Mouse (Mus musculus) lung, embryonic 16.5 days (tissue): ENCODE measurements around the gene Fuom. TPM values are rescaled to one million over a fixed set of nuclear protein-coding genes. Genes with fewer than 3 reads are reported as not detected.

ENCODE experiments used
- ATAC-seq: fragments of 200-750 bp; cut with Nextera tagmentation; 2 replicates; pipeline ENCODE4 v1.8.0; 2017; ENCODE audit warnings: low read depth, mild to moderate bottlenecking, moderate library complexity
- H3K27ac ChIP-seq: fragments of 300-500 bp; sonication (generic); 2 replicates; pipeline ENCODE4 v1.5.1; 2014; ENCODE audit warnings: mild to moderate bottlenecking, control low read depth, low read length
- H3K27me3 ChIP-seq: fragments of 300-500 bp; sonication (generic); 2 replicates; pipeline ENCODE4 v1.6.1; 2014; ENCODE audit warnings: low read depth, low read length, mixed read lengths; ENCODE audit not compliant: control insufficient read depth, insufficient read depth
- H3K36me3 ChIP-seq: fragments of 300-500 bp; sonication (generic); 2 replicates; pipeline ENCODE4 v1.6.1; 2014; ENCODE audit warnings: low read length; ENCODE audit not compliant: control insufficient read depth, insufficient read depth
- H3K4me1 ChIP-seq: fragments of 300-500 bp; sonication (generic); replicated peaks from 2 replicates; pipeline ENCODE4 v1.6.1; 2014; ENCODE audit warnings: low read length, mixed read lengths; ENCODE audit not compliant: control insufficient read depth, insufficient read depth
- H3K4me2 ChIP-seq: fragments of 300-500 bp; sonication (generic); 2 replicates; pipeline ENCODE4 v1.6.1; 2014; ENCODE audit warnings: low read depth, low read length, control low read depth
- H3K4me3 ChIP-seq: fragments of 300-500 bp; sonication (generic); 2 replicates; pipeline ENCODE4 v1.5.1; 2014; ENCODE audit warnings: mild to moderate bottlenecking, low read length, control low read depth
- H3K9ac ChIP-seq: fragments of 300-500 bp; sonication (generic); 2 replicates; pipeline ENCODE4 v1.6.1; 2014; ENCODE audit warnings: low read length, control low read depth
- H3K9me3 ChIP-seq: fragments of 300-500 bp; sonication (generic); 2 replicates; pipeline ENCODE4 v1.6.1; 2016; ENCODE audit warnings: low read length; ENCODE audit not compliant: control insufficient read depth
- WGBS: fragments of 180-500 bp; shearing (Covaris S2); extraction: QIAGEN DNeasy Blood & Tissue Kit; methylation state at CpG from one replicate; pipeline ENCODE4 v1.1.7; 2014; 5-methylcytosine and 5-hydroxymethylcytosine counted together
- polyA plus RNA-seq: library from polyadenylated mRNA; unstranded; fragments of >200 nt; fragmentation: Nextera tagmentation; extraction: Ambion mirVana; gene quantifications from 2 replicates; pipeline ENCODE4 v1.2.1, GENCODE M21; 2015

The Fuom gene
- polyA plus RNA-seq, 1 experiment from 2014 or later, result 21.4 TPM

DNA sequence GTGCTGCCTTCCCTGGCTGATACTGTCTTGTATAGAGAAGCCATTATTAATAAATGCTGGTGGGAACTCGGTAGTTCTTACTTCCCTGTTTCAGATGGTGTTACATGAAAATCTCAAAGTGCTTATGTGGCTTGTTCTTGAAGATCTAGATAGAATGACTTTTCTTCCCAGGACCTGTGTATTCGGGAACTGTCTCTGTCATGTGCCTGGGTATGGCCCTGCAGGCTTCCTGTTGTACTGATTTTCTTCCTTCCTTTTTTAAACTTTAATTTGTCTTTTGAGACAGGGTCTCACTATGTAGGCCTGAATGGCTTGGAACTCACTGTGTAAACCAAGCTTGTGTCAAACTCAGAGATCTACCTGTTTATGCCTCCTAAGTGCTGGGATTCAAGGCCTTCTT lies 25.7 kb upstream of the Fuom start:
- peaks cover 11% of the 10 kb centered on the region for H3K4me1 ChIP-seq
- no peak for ATAC-seq
- H3K36me3 ChIP-seq, result peaks cover 8% of the 10 kb centered on the region
- H3K27me3 ChIP-seq, result no peaks in the 10 kb centered on the region
- no peak overlapping the region for H3K4me2 ChIP-seq
- no peak overlapping the region for H3K4me3 ChIP-seq
- H3K9ac ChIP-seq, result no peak overlapping the region
- H3K9me3 ChIP-seq, result no peaks in the 10 kb centered on the region
- 65% methylated on average over 2 of the region's 2 CpGs for WGBS
- no peak overlapping the region for H3K27ac ChIP-seq

GRCm38 (mm10) chr7:140126934-140127333 lies 24.7 kb upstream of the Fuom start:
- H3K27ac ChIP-seq, result no peak overlapping the region
- WGBS, result 82% methylated on average over 3 of the region's 3 CpGs
- peak overlapping the region; percentile 25; the same call in 1 of the 2 replicates for H3K4me2 ChIP-seq
- peaks cover 11% of the 10 kb centered on the region for H3K4me1 ChIP-seq
- H3K36me3 ChIP-seq, result peaks cover 8% of the 10 kb centered on the region
- H3K9me3 ChIP-seq, result no peaks in the 10 kb centered on the region
- ATAC-seq, result no peak
- H3K9ac ChIP-seq, result peak overlapping the region; percentile 32
- no peaks in the 10 kb centered on the region for H3K27me3 ChIP-seq
- H3K4me3 ChIP-seq, result 0 out of 2 replicates have a peak overlapping the region, but pooled peaks have one; percentile 6

GRCm38 (mm10) chr7:140126022-140126350 lies 23.7 kb upstream of the Fuom start:
- peak overlapping the region; percentile 81; the same call in 1 of the 2 replicates for H3K27ac ChIP-seq
- 4% methylated on average over 5 of the region's 5 CpGs for WGBS
- no peak; the same call in 1 of the 2 replicates for ATAC-seq

GRCm38 (mm10) chr7:140125278-140126021 lies 23.2 kb upstream of the Fuom start:
- H3K27ac ChIP-seq, result peak overlapping the region; percentile 81
- H3K4me1 ChIP-seq, result peaks cover 11% of the 10 kb centered on the region
- H3K9me3 ChIP-seq, result no peaks in the 10 kb centered on the region
- peak overlapping the region; percentile 97 for H3K9ac ChIP-seq
- peak; percentile 99 for ATAC-seq
- no peaks in the 10 kb centered on the region for H3K27me3 ChIP-seq
- 1% methylated on average over 35 of the region's 40 CpGs for WGBS
- H3K4me3 ChIP-seq, result peak overlapping the region; percentile 90
- peak overlapping the region; percentile 89 for H3K4me2 ChIP-seq
- peaks cover 6% of the 10 kb centered on the region for H3K36me3 ChIP-seq

More at GRCm38 (mm10) chr7:140126022-140126350, 23.7 kb upstream of the Fuom start:
- peaks cover 8% of the 10 kb centered on the region for H3K36me3 ChIP-seq
- H3K4me2 ChIP-seq, result peak overlapping the region; percentile 89
- H3K9ac ChIP-seq, result peak overlapping the region; percentile 97
- no peaks in the 10 kb centered on the region for H3K27me3 ChIP-seq
- no peaks in the 10 kb centered on the region for H3K9me3 ChIP-seq
- peak overlapping the region; percentile 90 for H3K4me3 ChIP-seq
- peaks cover 11% of the 10 kb centered on the region for H3K4me1 ChIP-seq

GRCm38 (mm10) chr7:140124382-140124781 lies 22.1 kb upstream of the Fuom start:
- H3K27me3 ChIP-seq, result no peaks in the 10 kb centered on the region
- H3K9ac ChIP-seq, result no peak overlapping the region
- WGBS, result 95% methylated on average over 1 of the region's 1 CpGs
- peaks cover 11% of the 10 kb centered on the region for H3K4me1 ChIP-seq
- no peak for ATAC-seq
- H3K27ac ChIP-seq, result no peak overlapping the region
- no peaks in the 10 kb centered on the region for H3K9me3 ChIP-seq
- H3K36me3 ChIP-seq, result no peaks in the 10 kb centered on the region
- H3K4me2 ChIP-seq, result no peak overlapping the region
- H3K4me3 ChIP-seq, result no peak overlapping the region

GRCm38 (mm10) chr7:140122765-140123164 lies 20.5 kb upstream of the Fuom start:
- H3K4me2 ChIP-seq, result no peak overlapping the region
- WGBS, result 24% methylated on average over 4 of the region's 4 CpGs
- H3K4me3 ChIP-seq, result no peak overlapping the region
- no peak overlapping the region for H3K27ac ChIP-seq
- H3K9me3 ChIP-seq, result no peaks in the 10 kb centered on the region
- no peak overlapping the region for H3K9ac ChIP-seq
- no peaks in the 10 kb centered on the region for H3K36me3 ChIP-seq
- no peaks in the 10 kb centered on the region for H3K27me3 ChIP-seq
- peaks cover 11% of the 10 kb centered on the region for H3K4me1 ChIP-seq
- ATAC-seq, result no peak

- H3K27ac ChIP-seq, result no peak overlapping the region
- 49% methylated on average over 12 of the region's 13 CpGs for WGBS
- ATAC-seq, result no peak
- H3K4me1 ChIP-seq, result peaks cover 5% of the 10 kb centered on the region; the same call in 1 of the 2 replicates
- H3K27me3 ChIP-seq, result no peaks in the 10 kb centered on the region
- no peak overlapping the region for H3K9ac ChIP-seq
- no peak overlapping the region for H3K4me3 ChIP-seq
- H3K9me3 ChIP-seq, result no peaks in the 10 kb centered on the region
- no peak overlapping the region for H3K4me2 ChIP-seq
- no peaks in the 10 kb centered on the region for H3K36me3 ChIP-seq
Observed at GRCm38 (mm10) chr7:140121338-140121910, 19.2 kb upstream of the Fuom start.

GRCm38 (mm10) chr7:140120484-140120883 lies 18.2 kb upstream of the Fuom start:
- H3K4me1 ChIP-seq, result peaks cover 3% of the 10 kb centered on the region; the same call in 1 of the 2 replicates
- no peaks in the 10 kb centered on the region for H3K27me3 ChIP-seq
- 88% methylated on average over 2 of the region's 2 CpGs for WGBS
- H3K4me2 ChIP-seq, result no peak overlapping the region
- no peak overlapping the region for H3K4me3 ChIP-seq
- no peak overlapping the region for H3K27ac ChIP-seq
- H3K9ac ChIP-seq, result no peak overlapping the region
- no peaks in the 10 kb centered on the region for H3K9me3 ChIP-seq
- no peak for ATAC-seq
- no peaks in the 10 kb centered on the region for H3K36me3 ChIP-seq

GRCm38 (mm10) chr7:140116329-140117054 lies 14.3 kb upstream of the Fuom start, which contains the start of gene Echs1:
Gene Echs1 (minus strand): TSS chr7:140116476.
- H3K27me3 ChIP-seq, result no peaks in the 10 kb centered on the region
- peak within 1 kb of the TSS; percentile 97 for H3K4me2 ChIP-seq
- H3K4me1 ChIP-seq, result peaks cover 2% of the 10 kb centered on the region; the same call in 1 of the 2 replicates
- ATAC-seq, result peak; percentile 97
- peak within 1 kb of the TSS; percentile 92 for H3K9ac ChIP-seq
- H3K4me3 ChIP-seq, result peak within 1 kb of the TSS; percentile 88
- peaks cover 7% of the 10 kb centered on the region for H3K36me3 ChIP-seq
- H3K27ac ChIP-seq, result peak within 1 kb of the TSS; percentile 94
- 3% methylated on average over 28 of the region's 28 CpGs for WGBS
- no peaks in the 10 kb centered on the region for H3K9me3 ChIP-seq
